Mouse (Mus musculus): ENCODE measurements around the gene Ttc7b. TPM values are rescaled to one million over a fixed set of nuclear protein-coding genes. Genes with fewer than 3 reads are reported as not detected.

The Ttc7b gene
- polyA plus RNA-seq, 1 experiment from 2014 or later: 7.4 TPM

DNA sequence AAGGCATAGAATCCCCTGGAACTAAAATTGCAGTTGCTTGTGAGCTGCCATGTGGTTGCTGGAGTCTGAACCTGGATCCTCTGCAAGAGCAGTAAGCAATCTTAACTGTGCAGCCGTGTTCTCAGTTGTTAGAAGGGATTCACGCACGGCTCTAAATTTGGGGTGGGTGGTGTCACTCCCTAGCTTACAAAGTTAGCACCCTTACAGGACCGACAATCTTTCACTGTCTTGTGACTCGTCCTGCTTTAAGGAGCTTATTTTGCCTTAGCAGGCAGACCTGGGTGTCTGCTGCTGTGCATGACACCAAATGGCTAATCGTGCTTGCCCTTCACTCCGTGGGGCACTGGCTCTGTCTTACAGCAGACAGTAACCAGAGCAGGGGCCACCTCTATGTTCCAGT is 217.5 kb downstream of the Ttc7b start:
- no peaks in the 10 kb centered on the region for H3K27me3 ChIP-seq (replicated peaks; ENCODE audit: control insufficient read depth, insufficient read depth, low read length)
- H3K9ac ChIP-seq (replicated peaks; ENCODE audit: low read depth, low read length): no peak overlapping the region
- H3K4me2 ChIP-seq (ENCODE audit: low read length): no peak overlapping the region
- 90% methylated on average over 7 of the region's 7 CpGs for WGBS
- 0 out of 2 replicates have a peak, but pooled peaks cover 2% of the 10 kb centered on the region for H3K36me3 ChIP-seq (ENCODE audit: control insufficient read depth, insufficient read depth)
- no peak overlapping the region for H3K27ac ChIP-seq (ENCODE audit: low read length)
- no peak for ATAC-seq
- peaks cover 12% of the 10 kb centered on the region for H3K4me1 ChIP-seq (replicated peaks; ENCODE audit: control insufficient read depth, insufficient read depth, low read length)
- no peaks in the 10 kb centered on the region for H3K9me3 ChIP-seq (ENCODE audit: control insufficient read depth, low read length)
- H3K4me3 ChIP-seq (replicated peaks; ENCODE audit: low read length): no peak overlapping the region

DNA sequence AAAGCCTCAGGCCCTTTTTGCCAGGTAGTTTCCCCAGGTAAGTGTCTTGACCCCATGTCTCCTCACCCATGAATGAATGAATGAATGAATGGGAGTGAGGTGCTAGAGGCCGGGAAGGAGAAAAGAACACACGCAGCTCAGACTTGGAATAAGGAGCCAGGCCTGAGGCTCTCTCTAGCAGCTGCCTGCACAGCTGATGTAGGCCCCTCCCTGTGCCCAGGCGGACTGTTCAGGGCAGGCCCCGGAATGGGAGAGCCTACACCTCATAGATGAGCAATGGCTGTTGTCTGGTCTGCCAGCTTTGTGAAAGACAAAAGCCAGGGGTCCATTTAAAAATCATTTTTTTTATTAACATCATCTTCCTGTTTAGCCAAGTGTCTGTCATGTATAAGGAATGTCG is 220.2 kb downstream of the Ttc7b start:
- H3K9ac ChIP-seq (replicated peaks; ENCODE audit: low read depth, low read length): no peak overlapping the region
- H3K27ac ChIP-seq (ENCODE audit: low read length): no peak overlapping the region

DNA sequence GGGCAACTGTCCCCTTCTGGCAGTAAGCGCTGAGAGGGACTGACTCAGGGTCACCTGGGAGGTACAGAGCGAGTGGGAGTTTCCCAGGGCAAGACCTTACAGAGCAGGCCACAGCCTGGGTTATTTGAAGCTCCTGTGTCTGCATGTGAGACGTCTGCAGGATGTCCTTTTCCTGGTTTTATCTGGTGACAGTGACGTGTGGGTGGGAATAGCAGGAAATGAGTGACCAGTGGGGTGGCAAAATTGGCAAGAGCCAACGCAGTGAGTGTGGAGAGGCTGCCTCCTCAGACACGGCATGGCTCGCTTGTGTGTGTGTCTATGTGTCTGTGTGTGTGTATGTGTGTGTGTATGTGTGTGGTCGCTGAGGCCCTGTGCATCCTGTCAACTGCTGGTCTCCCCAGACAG is 221.3 kb downstream of the Ttc7b start:
- no peaks in the 10 kb centered on the region for H3K27me3 ChIP-seq (replicated peaks; ENCODE audit: control insufficient read depth, insufficient read depth, low read length)
- ATAC-seq: no peak
- H3K4me3 ChIP-seq (replicated peaks; ENCODE audit: low read length): no peak overlapping the region
- H3K9me3 ChIP-seq (ENCODE audit: control insufficient read depth, low read length): no peaks in the 10 kb centered on the region
- 85% methylated on average over 8 of the region's 8 CpGs for WGBS
- 0 out of 2 replicates have a peak, but pooled peaks cover 2% of the 10 kb centered on the region for H3K36me3 ChIP-seq (ENCODE audit: control insufficient read depth, insufficient read depth)
- H3K27ac ChIP-seq (ENCODE audit: low read length): no peak overlapping the region
- H3K4me2 ChIP-seq (ENCODE audit: low read length): no peak overlapping the region
- H3K4me1 ChIP-seq (replicated peaks; ENCODE audit: control insufficient read depth, insufficient read depth, low read length): no peaks in the 10 kb centered on the region
- H3K9ac ChIP-seq (replicated peaks; ENCODE audit: low read depth, low read length): no peak overlapping the region

More for the DNA sequence above, 220.2 kb downstream of the Ttc7b start:
- Histone ChIP-seq H3K27me3 (replicated peaks; ENCODE audit: control insufficient read depth, insufficient read depth, low read length) (no peaks in the 10 kb centered on the region), H3K36me3 (ENCODE audit: control insufficient read depth, insufficient read depth) (0 out of 2 replicates have a peak, but pooled peaks cover 2% of the 10 kb centered on the region), H3K9me3 (ENCODE audit: control insufficient read depth, low read length) (no peaks in the 10 kb centered on the region), H3K4me2 (ENCODE audit: low read length) (no peak overlapping the region), H3K4me1 (replicated peaks; ENCODE audit: control insufficient read depth, insufficient read depth, low read length) (peaks cover under 1% of the 10 kb centered on the region; the same call in 1 of the 2 replicates), H3K4me3 (replicated peaks; ENCODE audit: low read length) (no peak overlapping the region)
- 80% methylated on average over 5 of the region's 5 CpGs for WGBS
- no peak for ATAC-seq

DNA sequence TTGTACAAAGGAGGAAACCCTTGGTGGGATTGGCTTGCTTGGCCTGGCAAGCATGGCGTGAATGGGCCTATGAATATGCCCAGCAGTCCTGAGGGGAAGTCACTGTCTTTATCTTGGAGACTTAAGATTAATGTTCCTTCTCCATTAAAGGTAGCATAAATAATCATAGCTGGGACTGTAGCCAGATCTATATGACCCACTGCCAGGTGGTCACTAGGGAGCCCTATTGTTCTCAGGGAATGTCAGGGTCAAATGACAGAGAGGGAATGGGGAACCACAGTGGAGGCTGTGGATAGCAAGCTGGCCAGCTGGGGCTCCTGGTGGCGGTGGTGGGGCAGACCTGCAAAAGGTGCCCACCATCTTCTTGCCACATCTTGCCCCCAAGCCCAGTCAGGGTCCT is 221.8 kb downstream of the Ttc7b start:
- no peak for ATAC-seq
- Histone ChIP-seq H3K4me3 (replicated peaks; ENCODE audit: low read length) (no peak overlapping the region), H3K9me3 (ENCODE audit: control insufficient read depth, low read length) (no peaks in the 10 kb centered on the region), H3K4me2 (ENCODE audit: low read length) (no peak overlapping the region), H3K36me3 (ENCODE audit: control insufficient read depth, insufficient read depth) (0 out of 2 replicates have a peak, but pooled peaks cover 2% of the 10 kb centered on the region), H3K27me3 (replicated peaks; ENCODE audit: control insufficient read depth, insufficient read depth, low read length) (no peaks in the 10 kb centered on the region), H3K27ac (ENCODE audit: low read length) (no peak overlapping the region), H3K9ac (replicated peaks; ENCODE audit: low read depth, low read length) (no peak overlapping the region), H3K4me1 (replicated peaks; ENCODE audit: control insufficient read depth, insufficient read depth, low read length) (no peaks in the 10 kb centered on the region)
- 89% methylated on average over 2 of the region's 2 CpGs for WGBS

DNA sequence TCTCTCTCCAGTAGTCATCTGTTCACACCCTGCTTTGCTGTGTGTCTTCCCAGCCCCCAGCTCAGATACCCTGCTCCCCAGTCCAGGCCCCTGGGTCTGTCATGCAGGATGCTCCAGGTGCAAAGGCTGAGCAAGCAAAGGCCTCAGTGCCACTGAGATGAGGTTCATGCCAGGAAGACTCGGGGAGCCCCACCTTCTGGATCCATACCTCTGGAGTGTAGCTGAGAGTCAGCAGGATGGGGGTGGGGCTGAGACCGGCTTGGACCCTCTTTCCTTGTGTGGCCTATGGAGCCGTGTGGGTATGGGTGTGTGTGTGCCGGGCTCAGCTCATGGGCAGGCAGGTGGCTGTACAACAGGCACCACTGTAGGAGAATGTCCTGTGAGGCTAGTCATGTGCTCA is 222.7 kb downstream of the Ttc7b start:
- no peaks in the 10 kb centered on the region for H3K9me3 ChIP-seq (ENCODE audit: control insufficient read depth, low read length)
- H3K27ac ChIP-seq (ENCODE audit: low read length): no peak overlapping the region
- no peak overlapping the region for H3K4me3 ChIP-seq (replicated peaks; ENCODE audit: low read length)
- H3K36me3 ChIP-seq (ENCODE audit: control insufficient read depth, insufficient read depth): 0 out of 2 replicates have a peak, but pooled peaks cover 2% of the 10 kb centered on the region
- no peaks in the 10 kb centered on the region for H3K27me3 ChIP-seq (replicated peaks; ENCODE audit: control insufficient read depth, insufficient read depth, low read length)
- 83% methylated on average over 4 of the region's 4 CpGs for WGBS
- no peaks in the 10 kb centered on the region for H3K4me1 ChIP-seq (replicated peaks; ENCODE audit: control insufficient read depth, insufficient read depth, low read length)
- no peak overlapping the region for H3K4me2 ChIP-seq (ENCODE audit: low read length)
- no peak for ATAC-seq
- H3K9ac ChIP-seq (replicated peaks; ENCODE audit: low read depth, low read length): no peak overlapping the region

DNA sequence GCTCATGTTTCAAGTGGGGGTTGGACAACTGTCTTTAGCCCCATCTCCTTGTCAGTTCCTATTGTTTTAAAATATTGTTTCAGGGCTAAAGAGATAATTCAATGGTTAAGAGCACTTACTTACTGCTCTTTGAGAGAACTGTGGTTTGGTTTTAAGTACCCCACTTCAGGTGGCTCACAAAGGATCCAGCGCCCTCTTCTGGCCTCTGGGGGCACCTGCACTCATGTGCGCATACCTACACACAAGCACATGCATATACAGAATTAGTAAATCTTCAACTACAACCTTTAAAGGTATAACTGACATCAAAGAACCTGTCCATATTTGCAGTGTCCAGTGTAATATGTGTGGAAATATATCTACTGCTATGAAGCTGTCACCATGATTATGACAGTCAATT is 226.2 kb downstream of the Ttc7b start:
- H3K9me3 ChIP-seq (ENCODE audit: control insufficient read depth, low read length): no peaks in the 10 kb centered on the region
- 87% methylated on average over 2 of the region's 2 CpGs for WGBS
- H3K36me3 ChIP-seq (ENCODE audit: control insufficient read depth, insufficient read depth): no peaks in the 10 kb centered on the region
- H3K9ac ChIP-seq (replicated peaks; ENCODE audit: low read depth, low read length): no peak overlapping the region
- H3K4me1 ChIP-seq (replicated peaks; ENCODE audit: control insufficient read depth, insufficient read depth, low read length): peaks cover 23% of the 10 kb centered on the region
- H3K4me2 ChIP-seq (ENCODE audit: low read length): no peak overlapping the region
- ATAC-seq: no peak
- no peaks in the 10 kb centered on the region for H3K27me3 ChIP-seq (replicated peaks; ENCODE audit: control insufficient read depth, insufficient read depth, low read length)
- no peak overlapping the region for H3K4me3 ChIP-seq (replicated peaks; ENCODE audit: low read length)
- no peak overlapping the region for H3K27ac ChIP-seq (ENCODE audit: low read length)

DNA sequence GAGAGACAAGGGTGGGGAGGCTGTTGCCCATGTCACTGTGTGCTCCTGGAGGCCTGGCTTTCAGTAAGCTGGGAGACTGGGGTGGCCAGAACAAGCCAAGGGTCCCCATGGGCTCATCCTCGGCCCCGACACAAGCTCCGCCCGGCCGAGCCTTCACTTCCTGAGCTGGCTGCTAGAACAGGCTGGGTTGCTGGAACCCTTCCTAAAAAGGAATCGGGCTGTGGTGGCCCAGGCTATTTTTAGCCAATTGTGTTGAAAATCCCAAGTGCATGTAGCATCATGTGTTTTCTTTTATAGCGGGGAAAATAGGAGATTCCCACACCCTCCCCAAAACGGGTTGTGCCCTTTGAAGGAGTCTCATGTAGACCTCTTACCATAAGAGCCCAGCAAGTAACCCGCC is 226.7 kb downstream of the Ttc7b start:
- Histone ChIP-seq H3K4me3 (replicated peaks; ENCODE audit: low read length) (no peak overlapping the region), H3K9me3 (ENCODE audit: control insufficient read depth, low read length) (no peaks in the 10 kb centered on the region), H3K9ac (replicated peaks; ENCODE audit: low read depth, low read length) (no peak overlapping the region), H3K4me2 (ENCODE audit: low read length) (no peak overlapping the region), H3K36me3 (ENCODE audit: control insufficient read depth, insufficient read depth) (no peaks in the 10 kb centered on the region), H3K27me3 (replicated peaks; ENCODE audit: control insufficient read depth, insufficient read depth, low read length) (no peaks in the 10 kb centered on the region), H3K27ac (ENCODE audit: low read length) (no peak overlapping the region), H3K4me1 (replicated peaks; ENCODE audit: control insufficient read depth, insufficient read depth, low read length) (peaks cover 26% of the 10 kb centered on the region)
- ATAC-seq: no peak
- 90% methylated on average over 9 of the region's 9 CpGs for WGBS

DNA sequence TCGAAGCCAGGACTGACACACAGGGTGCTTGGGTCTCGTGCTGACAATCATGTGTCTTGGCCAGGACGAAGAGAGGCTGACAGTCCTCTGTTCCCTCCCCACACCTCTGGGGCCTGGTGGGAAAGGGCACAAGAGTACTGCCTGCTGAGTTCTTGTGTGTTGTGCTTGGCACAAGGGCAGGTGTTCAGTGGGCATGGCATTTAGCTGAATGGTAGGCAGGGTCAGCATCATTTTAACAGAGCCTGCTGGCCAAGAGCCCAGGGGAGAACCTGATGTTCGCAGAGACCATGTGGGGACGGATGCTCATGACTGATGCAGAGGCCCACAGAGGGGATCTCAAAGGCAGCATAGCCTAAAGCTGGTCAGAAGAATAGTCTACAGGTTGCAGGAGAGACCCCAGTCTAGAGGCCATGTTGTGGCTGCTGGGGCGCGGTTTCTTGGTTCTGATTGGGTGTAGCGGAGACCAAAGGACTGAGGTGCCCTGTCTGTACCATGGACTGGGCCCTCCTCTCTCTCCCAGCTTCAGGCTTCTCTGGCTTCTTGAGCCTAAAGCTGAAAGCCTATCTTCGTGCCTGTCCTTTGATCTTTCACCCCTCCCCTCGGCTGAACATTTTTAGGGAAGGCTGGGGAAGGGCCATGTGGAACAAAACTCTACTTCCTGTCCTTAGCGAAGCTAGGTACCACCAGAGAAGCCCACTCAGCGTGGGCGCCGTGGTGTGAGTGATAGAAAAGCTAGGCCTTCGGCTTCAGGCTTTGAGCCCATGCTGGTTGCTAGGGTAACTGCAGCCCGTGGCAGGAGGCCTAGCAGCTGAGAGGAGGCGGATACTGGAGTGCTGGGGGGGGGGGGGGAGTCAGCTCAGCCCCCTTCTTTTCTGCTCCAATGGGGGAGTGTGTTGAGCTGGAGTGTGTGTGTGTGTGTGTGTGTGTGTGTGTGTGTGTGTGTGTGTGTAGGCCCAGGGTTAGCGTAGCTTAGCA is 229.6 kb downstream of the Ttc7b start:
- peaks cover 26% of the 10 kb centered on the region for H3K4me1 ChIP-seq (replicated peaks; ENCODE audit: control insufficient read depth, insufficient read depth, low read length)
- H3K9me3 ChIP-seq (ENCODE audit: control insufficient read depth, low read length): no peaks in the 10 kb centered on the region
- H3K36me3 ChIP-seq (ENCODE audit: control insufficient read depth, insufficient read depth): no peaks in the 10 kb centered on the region
- no peaks in the 10 kb centered on the region for H3K27me3 ChIP-seq (replicated peaks; ENCODE audit: control insufficient read depth, insufficient read depth, low read length)
- H3K4me2 ChIP-seq (ENCODE audit: low read length): no peak overlapping the region
- peak overlapping the region; percentile 10 for H3K9ac ChIP-seq (replicated peaks; ENCODE audit: low read depth, low read length)
- no peak overlapping the region for H3K4me3 ChIP-seq (replicated peaks; ENCODE audit: low read length)
- peak overlapping the region; percentile 60 for H3K27ac ChIP-seq (ENCODE audit: low read length)
- ATAC-seq: peak; percentile 81
- WGBS: 30% methylated on average over 17 of the region's 18 CpGs

DNA sequence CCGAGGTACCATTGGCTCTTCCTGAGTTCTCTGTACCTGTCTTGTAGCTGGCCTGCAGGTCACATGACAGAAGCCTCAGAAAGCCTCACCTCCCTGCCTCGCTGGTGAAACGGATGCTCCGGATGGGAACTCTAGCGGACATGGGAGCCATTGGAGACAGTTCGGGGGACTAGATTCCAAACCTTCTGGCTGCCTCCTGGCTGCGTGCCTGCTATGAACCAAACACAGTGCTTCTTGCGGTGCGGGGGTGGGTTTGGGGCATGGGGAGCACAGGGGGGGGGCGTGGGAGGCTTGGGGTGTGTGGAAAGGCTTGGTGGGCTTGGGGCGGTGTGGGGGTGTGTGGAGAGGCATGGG is 230.5 kb downstream of the Ttc7b start:
- ATAC-seq: no peak
- H3K9me3 ChIP-seq (ENCODE audit: control insufficient read depth, low read length): no peaks in the 10 kb centered on the region
- 40% methylated on average over 11 of the region's 11 CpGs for WGBS
- no peak overlapping the region for H3K4me2 ChIP-seq (ENCODE audit: low read length)
- no peak overlapping the region for H3K9ac ChIP-seq (replicated peaks; ENCODE audit: low read depth, low read length)
- H3K4me1 ChIP-seq (replicated peaks; ENCODE audit: control insufficient read depth, insufficient read depth, low read length): peaks cover 26% of the 10 kb centered on the region
- no peaks in the 10 kb centered on the region for H3K27me3 ChIP-seq (replicated peaks; ENCODE audit: control insufficient read depth, insufficient read depth, low read length)
- H3K27ac ChIP-seq (ENCODE audit: low read length): peak overlapping the region; percentile 76
- no peaks in the 10 kb centered on the region for H3K36me3 ChIP-seq (ENCODE audit: control insufficient read depth, insufficient read depth)
- H3K4me3 ChIP-seq (replicated peaks; ENCODE audit: low read length): no peak overlapping the region
